Mouse (Mus musculus) B cell, adult 2 months (primary cell): ENCODE data around the gene Dnlz.

Experiments used
- DNase-seq, 2 experiments: peaks; one replicate each; pipeline ENCODE4 v3.0.0; 2022

Gene Dnlz

DNA sequence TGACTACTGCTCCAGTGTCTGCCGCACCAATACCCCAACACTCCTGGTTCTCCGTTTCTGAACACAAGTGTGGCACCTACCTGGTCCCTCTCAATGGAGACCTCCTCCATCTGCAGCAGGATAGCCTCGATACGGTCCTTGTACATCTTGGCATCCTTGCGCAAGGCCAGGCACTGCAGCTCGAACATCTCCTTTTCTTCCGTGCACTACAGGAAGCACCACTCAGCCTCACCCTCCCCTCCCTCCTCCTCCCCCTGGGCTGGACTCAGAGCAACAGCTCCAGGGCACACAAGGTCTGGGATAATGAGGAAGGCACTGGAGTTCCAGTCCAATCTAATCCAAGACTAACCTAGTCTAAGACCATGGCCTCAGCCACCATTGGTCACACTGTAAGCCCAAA lies 4.8 kb upstream of the Dnlz start:
- no peak for DNase-seq

DNA sequence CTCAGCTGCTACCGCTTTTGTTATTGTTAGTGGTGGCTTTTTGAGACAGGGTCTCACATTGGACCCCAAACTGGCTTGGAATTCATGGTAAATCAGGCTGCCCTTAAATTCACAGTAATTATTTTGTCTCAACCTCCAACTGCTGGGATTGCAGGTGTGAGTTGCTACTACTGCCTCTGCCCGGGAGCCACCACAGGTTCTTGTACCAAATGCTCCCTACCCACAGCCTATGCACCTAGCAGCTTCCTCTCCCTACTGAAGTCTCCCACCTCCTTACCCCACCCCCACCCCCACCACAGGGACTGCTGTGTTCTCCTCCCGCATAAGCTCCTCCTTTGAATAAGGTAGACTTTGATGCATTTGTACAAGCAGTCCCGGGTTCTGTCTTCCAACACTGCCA lies 4.3 kb upstream of the Dnlz start:
- DNase-seq, result no peak

DNA sequence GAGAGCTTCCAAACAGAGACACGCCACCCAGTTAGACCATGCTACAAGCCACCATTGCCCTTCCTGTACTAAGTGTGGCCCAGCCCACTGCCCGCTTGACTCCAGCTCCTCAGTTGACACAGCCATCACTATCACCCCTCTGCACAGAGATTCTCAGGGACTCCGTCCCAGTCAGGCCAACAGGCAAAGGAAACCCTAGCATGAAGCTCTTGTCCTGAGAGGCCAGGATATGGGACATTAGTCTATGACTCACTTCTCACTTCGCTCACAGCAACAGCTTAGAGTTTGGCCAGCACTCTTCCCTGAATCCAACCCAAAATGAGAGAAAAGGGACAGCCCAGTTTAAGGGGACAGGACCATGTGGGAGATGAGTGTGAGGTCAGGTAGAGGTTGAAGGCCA lies 2.5 kb upstream of the Dnlz start:
- no peak for DNase-seq

DNA sequence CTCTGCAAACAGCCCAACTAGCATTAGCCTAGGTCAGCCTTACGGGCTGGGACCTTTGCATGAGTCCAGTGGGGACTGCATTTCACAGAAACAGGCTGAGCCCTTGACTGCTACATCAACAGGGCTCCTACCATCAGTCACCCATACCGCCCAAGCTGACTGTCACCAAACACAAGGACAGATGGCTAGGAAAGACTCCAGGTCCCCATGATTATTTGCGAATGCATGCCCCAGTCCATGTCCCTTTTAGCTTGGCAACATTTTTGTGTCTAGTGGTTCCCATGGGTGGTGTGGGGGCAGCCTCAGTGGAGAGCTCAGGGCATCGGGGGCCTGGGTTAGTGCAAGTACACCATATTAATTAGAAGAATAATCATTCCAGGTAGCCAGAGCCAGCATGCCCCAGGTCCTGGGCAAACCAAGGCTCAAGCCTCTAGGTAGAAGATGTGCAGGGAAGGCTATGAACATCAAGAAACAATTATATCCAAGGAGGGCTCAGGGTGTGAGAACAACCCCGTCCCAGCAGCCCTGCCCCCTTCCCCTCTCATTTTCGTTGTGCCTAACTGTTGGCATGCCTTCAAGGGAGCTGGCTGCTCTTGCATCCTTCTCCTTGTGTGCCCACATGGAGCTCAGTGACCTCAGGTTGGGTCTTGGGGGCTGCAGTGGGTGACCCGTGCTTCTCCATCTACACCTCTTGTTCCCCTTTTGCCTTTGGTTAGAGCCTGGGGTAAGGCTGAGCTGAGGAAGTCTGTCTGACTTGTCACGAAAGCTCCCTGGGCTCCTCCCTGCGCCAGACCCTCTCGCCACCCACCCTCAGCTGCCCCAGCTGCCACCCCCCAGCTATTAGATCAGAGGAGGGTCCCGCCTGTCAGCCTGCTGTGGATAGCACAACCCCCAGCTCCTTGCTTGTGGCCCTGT lies 1.4 kb upstream of the Dnlz start:
- DNase-seq, result no peak

DNA sequence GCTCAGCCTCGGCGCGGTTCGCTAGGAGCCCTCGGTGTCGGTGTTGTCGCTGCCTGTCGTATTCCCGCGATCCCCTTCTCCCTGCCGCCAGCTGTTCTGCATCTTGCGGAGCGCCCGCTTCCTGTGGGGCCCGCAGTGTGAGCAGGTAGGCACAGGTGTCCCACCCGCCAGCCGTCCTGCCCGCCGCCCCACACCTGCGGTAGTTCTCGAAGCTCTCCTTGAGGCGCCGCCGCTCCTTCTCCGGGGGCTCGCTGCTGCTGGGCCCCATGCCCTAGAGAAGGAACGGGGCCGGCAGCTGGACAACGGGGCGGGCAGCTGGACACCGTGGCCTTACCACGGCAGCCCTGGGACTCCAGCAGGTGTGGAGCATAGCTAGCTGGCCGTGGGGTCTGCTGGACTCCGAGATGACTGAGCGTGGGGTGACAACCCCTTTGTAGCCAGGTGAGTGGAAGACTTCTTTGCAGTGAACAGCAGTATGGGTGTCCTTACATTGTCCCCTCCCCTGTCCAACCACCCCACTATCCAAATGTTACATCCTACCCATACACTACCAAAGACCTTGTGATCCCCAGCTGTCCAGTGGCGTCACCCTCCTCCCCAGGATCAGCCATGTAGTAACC lies 491 bp upstream of the Dnlz start:
- DNase-seq, result no peak

DNA sequence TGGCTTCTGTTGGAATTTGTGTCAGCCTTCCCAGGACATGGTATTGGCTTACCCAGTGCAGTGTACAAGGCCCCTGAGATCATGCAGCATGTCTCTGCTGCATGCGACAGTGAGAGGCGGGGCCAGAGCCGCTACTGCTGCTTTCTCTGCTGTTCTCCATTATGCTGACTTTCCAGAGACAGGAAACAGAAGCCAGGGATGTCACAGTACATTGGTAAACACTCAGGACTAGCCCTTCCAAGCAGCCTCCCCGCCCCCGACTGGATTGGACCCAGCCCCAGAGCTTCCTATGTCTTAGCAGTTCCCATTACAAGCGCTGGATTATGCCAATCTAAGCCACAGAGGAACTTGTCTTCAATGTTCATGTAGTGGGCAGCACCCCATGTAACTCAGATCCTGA lies 3.7 kb downstream of the Dnlz start:
- DNase-seq, result no peak

DNA sequence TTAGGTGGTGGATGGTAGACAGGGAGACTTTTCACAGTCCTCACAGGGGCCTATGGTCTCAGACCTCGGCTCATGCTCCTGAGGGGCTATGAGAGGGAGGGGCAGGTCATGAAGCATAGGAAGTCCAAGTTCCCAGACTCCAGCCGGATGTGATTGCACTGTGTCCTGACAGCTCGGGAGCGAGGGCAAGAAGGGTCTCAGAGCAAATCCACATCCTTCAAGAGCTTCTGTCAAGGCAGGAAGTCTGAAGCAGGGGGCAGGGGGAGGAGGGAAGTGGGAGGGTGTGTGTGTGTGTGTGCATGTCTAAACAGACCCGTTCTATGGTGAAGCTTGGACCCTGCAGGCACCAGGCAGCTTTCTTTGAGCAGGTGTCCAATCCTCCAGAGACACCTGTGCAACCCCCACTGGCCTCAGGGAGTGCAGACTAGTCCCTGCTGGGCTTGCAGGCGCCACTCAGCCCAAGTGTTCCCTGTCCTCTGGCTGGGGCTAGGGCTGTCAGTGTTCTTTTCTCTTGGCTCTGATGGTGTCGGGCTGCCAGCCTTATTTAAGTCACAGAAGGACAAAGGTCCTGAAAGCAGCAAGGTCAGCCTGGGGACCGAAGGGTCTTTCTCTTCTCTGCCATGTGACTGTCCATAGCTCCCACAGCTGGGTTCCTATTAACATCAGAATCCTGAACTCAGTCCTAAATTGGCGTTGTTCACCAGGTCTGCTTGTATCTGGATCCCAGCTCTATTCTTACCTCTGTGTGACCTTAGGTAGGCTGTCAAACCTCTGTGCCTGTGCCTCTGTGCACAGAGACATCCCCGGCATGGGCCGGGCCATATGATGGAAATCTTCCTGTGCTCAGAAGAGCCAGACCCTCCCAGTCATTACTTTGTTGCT lies 9.1 kb downstream of the Dnlz start:
- DNase-seq, result no peak

DNA sequence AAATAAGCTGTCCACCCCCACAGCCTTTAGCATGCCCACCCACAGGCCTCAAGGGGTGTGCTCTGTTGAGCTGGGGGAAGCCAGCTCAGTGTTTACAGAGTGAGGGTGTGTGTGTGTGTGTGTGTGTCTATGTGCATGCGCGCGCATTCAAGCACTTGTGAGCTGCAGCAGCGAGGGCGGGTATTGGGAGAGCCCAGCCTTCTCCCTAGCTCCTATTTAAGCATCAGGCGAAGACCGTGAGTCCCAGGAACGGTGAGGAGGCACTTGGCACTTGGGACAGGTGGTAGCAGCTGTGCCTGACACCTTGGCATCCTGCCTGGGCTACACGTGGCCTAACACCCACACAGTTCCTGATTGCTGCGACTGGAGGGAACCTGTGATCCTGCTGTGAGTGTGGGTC lies 9.9 kb downstream of the Dnlz start:
- DNase-seq, result no peak

DNA sequence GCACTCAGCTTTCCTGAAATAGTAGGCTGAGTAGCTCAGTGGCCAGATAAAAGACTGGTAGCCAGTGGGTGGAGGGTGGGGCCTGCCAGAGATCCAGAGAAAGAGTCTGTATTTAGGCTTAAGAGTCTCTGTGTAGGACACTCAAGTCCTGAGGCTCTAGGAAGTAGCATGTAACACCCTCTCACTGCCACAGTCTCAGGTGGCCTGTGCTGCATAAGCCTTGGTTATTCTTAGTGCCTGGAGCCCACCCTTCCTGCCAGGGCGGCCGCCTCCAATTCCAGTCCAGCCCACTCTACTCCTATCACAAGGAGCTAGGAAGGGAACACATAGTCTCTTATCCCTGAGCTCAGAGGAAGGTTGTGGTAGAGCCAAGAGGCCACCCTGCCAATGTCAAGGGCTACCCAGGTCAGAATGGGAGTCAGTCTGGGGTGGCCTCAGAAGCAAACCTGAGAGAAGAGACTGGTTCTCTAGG lies 10.4 kb downstream of the Dnlz start:
- no peak for DNase-seq

DNA sequence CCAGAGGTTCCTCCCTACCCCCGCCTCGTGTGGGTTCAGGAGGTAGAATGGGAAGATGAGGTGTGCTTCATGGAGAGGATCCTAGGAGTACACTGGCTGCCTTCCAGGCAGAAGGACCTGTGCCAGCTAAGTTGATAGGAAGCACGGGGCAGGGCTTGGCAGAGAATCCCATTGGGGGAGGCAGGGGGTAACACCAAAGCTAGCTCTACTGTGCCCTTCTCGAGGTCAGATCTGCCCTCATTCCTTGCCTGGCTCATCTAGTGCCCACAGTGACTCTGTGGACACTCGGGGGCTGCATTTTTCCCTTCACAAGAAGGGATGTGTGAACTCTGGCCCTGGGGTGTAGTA lies 12.7 kb downstream of the Dnlz start:
- no peak for DNase-seq

DNA sequence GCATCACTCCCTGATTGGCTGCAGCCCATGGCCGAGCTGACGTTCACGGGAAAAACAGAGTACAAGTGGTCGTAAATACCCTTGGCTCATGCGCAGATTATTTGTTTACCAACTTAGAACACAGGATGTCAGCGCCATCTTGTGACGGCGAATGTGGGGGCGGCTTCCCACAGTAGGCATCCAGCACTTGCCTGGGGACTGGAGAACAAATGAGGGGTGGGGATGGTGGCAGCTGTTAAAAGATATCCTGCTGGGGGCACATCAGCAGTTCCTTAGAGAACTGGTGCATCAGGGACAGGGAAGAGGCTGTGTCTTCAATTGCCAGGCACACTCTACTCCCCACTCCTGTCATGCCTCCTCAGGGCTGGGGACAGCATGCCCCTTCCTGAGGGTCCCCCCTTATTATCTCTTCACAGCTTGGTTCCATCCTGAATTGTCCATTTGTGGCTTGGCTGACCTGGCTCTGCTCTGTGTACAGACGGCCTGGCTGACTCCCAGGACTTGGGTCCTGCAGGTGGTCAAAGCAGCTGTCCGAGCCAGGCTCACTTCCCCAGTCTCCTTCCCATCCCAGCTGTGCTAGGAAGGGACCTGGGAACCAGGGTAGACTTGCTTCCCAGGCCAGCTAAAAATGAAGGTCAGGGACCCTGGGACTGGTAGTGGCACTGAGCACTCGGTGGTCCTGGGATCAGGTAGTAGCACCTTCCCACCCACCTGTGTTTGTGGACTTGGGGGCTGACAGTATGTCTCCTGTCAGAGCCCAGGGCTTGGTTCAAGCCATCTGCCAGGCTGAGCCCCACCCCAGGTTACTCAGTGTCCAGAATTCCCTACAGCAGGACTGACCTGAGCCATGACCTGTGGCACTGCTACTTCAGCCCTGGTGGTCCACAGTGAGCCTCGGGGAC lies 13.4 kb downstream of the Dnlz start:
- DNase-seq, result no peak

DNA sequence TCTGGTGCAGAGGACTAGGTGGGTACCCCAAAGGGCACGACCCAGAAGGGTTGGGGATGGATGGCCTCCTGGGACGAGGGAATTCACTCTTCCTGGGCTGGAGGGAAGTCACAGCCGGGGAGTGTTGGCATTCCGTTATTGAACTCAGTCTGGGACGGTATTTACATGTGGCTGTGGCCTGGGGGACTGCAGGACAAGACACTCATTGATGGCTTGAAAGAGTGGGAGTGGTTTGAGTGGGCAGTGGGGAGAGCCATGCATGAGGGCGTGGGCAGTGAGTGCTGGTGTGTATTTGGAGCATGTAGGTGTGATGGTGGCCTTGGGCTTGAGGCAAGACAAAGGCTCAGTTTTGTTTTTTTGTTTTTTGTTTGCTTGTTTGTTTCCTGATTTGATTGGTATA lies 21.2 kb downstream of the Dnlz start:
- DNase-seq, result no peak

DNA sequence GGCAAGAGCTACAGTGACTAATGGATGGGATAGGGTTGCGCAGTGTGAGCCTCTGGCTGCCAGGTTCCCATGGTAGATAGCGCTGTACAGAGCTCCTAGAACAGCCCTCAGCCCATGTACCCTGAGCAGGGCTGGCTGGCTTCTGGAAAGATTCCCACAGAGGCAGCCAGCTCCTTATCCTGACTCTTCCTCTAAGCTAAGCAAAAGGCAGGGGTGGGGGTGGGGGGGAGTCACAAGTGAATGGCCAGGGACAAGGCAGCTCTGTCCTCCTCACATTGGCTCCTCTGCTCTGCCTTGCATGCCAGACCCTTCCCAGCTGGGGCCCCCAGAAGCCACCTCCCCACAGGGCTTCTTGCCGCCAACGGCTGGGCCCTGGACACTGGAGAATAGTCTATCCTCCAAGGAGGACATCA lies 21.8 kb downstream of the Dnlz start:
- no peak for DNase-seq

DNA sequence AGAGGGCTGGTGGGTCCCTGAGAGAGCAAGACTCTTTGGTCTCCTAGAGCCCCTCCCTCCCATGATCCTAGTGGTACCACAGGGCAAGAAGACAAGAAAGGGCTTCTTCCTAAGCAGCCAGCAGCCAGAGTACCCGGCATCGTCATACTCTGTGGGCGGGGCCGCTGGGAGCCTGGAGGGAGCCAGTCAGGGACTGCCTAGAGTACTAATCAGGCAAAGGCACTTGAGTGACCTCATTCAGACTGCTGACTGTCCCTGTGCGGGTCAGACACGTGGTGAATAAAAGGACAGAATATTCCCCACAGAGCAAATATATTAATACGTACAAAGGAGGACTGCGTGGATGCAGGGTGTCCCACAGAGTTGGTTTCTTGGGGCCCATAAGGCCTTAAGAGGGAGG lies 22.5 kb downstream of the Dnlz start:
- DNase-seq, result no peak

DNA sequence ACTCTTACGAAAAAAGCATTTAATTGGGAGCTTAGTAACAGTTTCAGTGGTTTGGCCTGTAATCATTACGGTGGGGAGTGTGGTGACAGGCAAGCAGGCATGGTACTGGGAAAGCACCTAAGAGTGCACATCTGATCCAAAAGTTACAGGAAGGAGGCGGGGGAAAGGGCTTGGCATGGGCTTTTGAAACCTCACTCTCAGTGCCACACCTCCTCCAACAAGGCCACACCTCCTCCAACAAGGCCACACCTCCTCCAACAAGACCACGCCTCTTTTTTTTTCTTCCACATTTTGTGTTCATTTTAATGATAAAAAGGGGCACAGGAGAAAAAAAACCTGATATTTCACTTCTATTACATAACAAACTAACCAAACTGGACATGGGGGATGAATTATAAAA lies 24.1 kb downstream of the Dnlz start:
- DNase-seq, result peak; percentile 44 to 59

DNA sequence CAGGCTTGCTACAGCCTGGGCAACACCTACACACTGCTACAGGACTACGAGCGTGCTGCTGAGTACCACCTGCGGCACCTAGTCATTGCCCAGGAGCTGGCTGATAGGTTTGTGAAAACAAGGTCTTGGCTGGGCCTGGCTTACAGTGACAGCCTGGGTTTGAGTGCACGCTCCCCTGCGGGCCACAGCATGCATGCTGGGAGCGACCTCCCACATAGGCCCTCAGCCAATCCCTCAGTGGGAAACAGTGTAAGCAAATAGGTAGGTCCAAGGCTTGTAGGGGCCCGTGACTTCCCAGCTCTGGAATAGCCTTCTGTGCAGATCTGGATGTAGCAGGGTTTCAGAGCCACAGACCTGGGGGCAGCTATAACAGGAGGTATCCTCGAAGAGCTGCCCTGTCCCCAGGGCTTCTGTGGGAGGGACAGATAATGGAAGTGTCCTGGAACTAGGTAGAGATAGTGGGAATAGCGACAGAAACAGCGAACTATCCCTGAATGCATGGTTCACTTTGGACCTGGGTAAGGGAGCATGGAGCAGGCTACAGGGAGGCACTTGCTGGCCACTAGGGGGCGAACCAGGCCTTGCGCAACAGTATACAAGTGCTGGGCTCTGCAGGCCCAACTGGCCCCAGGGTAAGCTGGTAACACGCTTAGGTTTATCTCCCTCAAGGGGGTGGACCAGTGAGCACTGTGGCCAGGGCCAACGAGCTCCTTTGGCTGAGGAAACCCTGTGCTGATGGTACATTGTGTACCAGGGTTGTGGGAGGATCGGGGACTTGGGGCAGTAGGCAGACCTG lies 26.3 kb downstream of the Dnlz start:
- peak; percentile 60 to 65 for DNase-seq

DNA sequence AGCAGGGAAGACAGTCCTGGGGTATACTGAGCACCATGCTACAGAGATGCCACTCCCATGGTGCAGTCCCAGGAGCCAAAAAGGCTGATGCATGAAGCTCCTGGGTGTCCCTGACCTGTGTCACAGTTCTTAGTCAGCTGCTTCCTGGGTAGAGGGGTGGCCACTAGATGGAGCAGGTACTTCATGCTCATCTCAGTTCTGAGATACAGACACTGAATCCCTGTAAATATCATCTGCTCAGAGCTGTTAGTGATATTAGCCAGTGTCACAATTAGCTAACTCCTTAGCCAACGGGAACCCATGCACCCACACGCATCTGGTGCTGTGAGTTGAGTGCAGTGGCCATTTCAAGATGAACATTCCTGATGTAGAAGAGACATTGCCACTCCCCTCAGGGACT lies 27.0 kb downstream of the Dnlz start:
- peak in 1 of 2 experiments; percentile 14 for DNase-seq

DNA sequence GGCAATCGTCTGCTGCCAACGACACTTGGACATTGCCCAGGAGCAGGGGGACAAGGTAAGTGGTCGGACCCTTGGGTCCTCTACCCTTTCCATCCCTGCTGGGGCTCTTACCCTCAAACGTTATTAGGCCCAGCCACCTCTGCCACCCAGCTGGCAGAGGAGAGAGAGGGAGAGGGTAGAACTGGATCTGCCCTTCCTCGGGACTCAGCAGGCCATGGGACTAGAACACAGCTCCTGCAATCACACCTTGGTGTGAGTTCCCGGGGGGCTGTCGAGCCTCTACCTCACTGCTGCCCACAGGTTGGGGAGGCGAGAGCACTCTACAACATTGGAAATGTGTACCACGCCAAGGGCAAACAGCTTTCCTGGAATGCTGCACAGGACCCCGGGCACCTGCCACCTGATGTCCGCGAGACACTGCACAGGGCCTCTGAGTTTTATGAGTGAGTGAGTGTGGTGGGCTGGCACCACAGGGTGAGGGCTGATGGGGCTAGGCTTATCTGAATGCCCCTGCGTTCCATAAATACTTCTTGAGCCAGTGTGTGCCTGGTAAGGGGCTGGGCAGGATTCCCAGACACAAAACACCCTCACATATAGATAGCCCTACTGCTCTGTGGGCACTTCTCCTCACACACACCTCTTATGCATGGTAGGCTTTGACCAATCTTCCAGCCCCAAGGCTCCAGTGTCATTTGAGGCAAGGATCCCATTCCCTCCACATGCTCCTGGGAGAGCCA lies 28.2 kb downstream of the Dnlz start:
- DNase-seq, result no peak

DNA sequence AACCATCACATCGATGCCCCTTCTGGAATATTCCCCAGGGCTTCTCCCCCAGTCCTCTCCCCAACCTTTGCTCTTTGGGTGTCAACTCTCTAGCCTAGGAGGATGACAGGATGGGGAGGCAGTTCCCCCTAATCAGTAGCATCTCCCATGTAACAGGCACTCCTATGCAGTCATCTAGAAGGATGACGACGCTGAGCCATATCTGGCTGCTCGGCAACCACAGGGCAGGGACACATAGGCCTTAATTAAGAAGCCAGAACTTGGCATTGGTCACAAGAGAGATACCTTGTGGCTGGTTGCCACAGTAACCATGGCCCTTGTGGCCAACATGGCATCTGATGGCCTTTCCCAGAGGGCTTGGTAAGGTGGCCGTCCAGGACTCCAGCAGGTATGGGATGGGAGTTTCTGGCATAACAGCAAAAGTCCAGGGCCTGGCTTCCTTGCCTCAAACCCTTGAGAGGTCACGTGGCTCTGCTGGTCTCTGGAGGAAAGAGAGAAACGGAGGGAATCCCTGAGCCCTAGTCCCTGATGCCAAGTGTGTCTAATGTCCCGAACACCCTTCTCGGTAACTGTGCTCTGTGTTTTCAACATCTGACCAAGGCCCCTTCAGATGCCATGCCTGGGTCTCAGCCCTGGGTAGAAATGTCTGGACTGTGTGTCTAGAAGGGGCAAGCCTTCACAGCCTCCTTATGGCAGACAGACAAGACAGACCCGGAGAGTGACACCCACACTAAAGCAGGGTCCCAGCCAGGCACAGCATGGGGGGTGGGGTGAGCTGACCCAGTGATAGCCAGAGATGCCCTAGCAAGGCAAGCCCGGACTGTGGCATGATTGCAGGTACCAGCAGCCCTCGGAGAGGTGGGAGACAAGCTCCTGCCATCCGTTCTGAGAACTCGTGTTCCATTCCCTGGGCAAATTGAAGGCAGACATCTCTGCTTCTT lies 31.4 kb downstream of the Dnlz start:
- no peak for DNase-seq
